Mouse (Mus musculus) heart, adult 2 months (tissue): ENCODE measurements at regions not wholly inside any gene's neighbourhood (a gene's known extent, or its start where the extent isn't known, plus 50 kb on each side); places are given as distances from the start of the nearest gene placed in this dataset.

Experiments
- DNase-seq, 2 experiments: peaks; one replicate each; pipeline ENCODE4 v3.0.0; 2021
- H3K27ac ChIP-seq: fragments of 200-600 bp; 2 replicates; pipeline ENCODE4 v1.8.1; 2022
- H3K27me3 ChIP-seq: fragments of 200-500 bp; 2 replicates; pipeline ENCODE4 v1.6.1; 2012; ENCODE audit warnings: mild to moderate bottlenecking, low read length, inconsistent platforms, mixed read lengths; ENCODE audit not compliant: control insufficient read depth, insufficient read depth
- H3K36me3 ChIP-seq: fragments of 200-500 bp; 2 replicates; pipeline ENCODE4 v1.6.1; 2012; ENCODE audit warnings: low read length, inconsistent platforms; ENCODE audit not compliant: control insufficient read depth, insufficient read depth
- H3K4me1 ChIP-seq: fragments of 200-500 bp; 2 replicates; pipeline ENCODE4 v1.6.1; 2011; ENCODE audit warnings: low read length; ENCODE audit not compliant: control insufficient read depth, insufficient read depth
- H3K4me3 ChIP-seq: fragments of 200-600 bp; 2 replicates; pipeline ENCODE4 v1.8.1; 2022
- H3K79me2 ChIP-seq: fragments of 200-500 bp; replicated peaks from 2 replicates; pipeline ENCODE4 v1.6.1; 2012; ENCODE audit warnings: mild to moderate bottlenecking, inconsistent platforms, low read length, moderate library complexity, mixed read lengths; ENCODE audit not compliant: control insufficient read depth, insufficient read depth
- H3K9ac ChIP-seq: fragments of 200-500 bp; 2 replicates; pipeline ENCODE4 v1.6.1; 2012; ENCODE audit warnings: low read depth, mild to moderate bottlenecking, control low read depth, inconsistent platforms, low read length, mixed read lengths
- CTCF ChIP-seq: fragments of 200-600 bp; IDR thresholded peaks from 2 replicates; pipeline ENCODE4 v1.8.1; 2022; ENCODE audit warnings: antibody characterized with exemption, mild to moderate bottlenecking, moderate library complexity
- EP300 ChIP-seq: fragments of 200-500 bp; IDR thresholded peaks from 2 replicates; pipeline ENCODE4 v1.6.1; 2011; ENCODE audit warnings: low read depth, low read length, control low read depth; ENCODE audit not compliant: insufficient read depth
- POLR2A ChIP-seq: fragments of 200-500 bp; IDR thresholded peaks from 2 replicates; pipeline ENCODE4 v1.6.1; 2011; ENCODE audit warnings: mild to moderate bottlenecking, low read depth, low read length, control low read depth; ENCODE audit not compliant: insufficient read depth
- WGBS: fragments of 180-500 bp; shearing (Covaris S2); methylation state at CpG from one replicate; pipeline ENCODE4 v1.1.7; 2018; 5-methylcytosine and 5-hydroxymethylcytosine counted together
- intact Hi-C: fragments of 180-260 bp; cut with DNase I; formaldehyde crosslinking; loops from one replicate; pipeline ENCODE4 v1.15.1; 2025

DNA sequence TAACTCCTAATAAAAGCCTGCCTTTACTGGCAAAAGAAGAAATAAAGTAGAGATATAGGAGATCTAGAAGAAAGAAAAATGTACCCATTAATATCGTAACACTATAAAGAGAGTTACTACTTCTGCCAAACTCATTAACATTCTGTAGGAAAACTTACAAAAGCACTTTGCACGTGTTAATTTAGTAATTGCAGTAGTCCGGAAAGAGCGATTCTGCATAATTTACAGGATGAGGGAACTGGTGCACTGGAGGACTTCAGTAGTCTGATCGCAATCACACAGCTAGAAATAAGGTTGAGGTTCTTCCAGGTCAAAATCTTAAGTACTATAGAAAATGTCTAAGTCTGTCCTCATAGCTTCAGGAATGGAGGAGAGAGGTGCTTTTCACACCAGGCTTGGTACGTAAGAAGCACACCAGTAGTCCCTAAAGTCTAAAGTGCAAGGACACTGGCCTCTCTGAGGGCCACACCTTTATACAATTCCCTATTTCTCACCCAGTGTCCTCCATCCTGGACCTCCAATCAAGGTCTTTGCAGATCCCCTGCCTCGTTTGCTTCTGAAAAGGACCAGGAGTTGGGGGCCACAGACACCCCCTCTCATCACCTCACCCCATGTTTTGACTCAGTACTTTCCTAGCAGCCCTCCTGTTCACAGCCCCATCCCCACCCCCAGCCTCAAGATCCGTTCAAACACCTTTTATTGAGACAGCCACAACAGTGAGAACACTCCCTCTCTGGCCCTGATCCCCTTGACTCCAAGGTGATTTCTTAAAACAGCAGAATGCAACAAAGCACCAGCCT lies 251.0 kb upstream of the Prkcq start:
- TF ChIP-seq POLR2A: no peak
- TF ChIP-seq CTCF: no peak
- TF ChIP-seq EP300: no peak
- DNase-seq: no peak
- H3K27ac ChIP-seq: no peak overlapping the region
- H3K4me1 ChIP-seq: no peaks in the 10 kb centered on the region
- H3K36me3 ChIP-seq: no peaks in the 10 kb centered on the region
- WGBS: 65% methylated on average over 8 of the region's 8 CpGs
- H3K79me2 ChIP-seq: no peaks in the 10 kb centered on the region
- no peak overlapping the region for H3K9ac ChIP-seq
- H3K4me3 ChIP-seq: no peak overlapping the region
- intact Hi-C loops: no loop called here
- H3K27me3 ChIP-seq: no peaks in the 10 kb centered on the region

DNA sequence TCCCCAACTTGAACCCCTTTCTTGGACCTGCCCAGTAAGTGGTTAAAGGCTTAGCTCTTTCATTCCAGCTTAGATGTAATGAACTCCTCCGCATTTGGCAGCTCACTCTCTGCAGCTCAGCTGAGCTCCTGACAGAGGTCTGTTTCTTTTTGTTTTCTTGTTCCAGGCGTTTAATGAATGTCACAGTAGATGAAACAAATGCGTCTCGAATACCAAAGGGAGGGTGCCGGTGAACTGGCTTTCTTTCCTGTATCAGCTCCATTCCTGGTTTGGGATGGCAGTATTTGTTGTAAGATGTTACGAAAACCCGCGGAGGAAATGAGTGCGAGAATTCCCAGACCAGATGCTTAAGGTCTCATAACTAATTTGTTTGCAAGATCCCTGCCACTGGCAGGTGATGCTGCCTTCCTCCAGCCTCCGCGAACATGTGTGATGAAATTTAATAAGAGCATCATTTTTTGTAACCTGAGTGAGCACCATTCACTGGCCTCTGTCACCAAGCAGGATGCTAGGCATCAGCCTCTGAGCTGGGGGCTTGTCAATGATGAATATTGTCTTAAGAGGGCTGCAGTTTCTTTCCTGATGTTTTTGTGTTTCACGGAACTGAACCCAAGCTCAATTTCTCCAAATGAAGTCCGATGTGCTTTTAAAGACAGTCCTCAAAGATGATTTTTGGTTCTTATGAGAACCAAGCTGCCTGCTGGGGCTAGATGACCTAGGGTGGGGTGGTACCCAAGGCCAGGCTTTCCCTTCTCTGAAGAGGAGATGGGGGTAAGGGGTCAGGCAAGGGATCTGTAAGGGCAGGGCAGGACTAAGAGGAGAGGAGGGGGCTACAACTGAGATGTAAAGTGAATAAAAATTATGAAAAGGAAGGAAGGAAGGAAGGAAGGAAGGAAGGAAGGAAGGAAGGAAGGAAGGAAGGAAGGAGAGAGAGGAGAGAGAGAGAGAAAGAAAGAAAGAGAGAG lies 250.1 kb upstream of the Prkcq start:
- no peak for DNase-seq
- WGBS: 39% methylated on average over 13 of the region's 13 CpGs
- Histone ChIP-seq H3K27ac (no peak overlapping the region), H3K4me1 (no peaks in the 10 kb centered on the region), H3K9ac (no peak overlapping the region), H3K36me3 (no peaks in the 10 kb centered on the region), H3K79me2 (no peaks in the 10 kb centered on the region), H3K4me3 (no peak overlapping the region), H3K27me3 (no peaks in the 10 kb centered on the region)
- intact Hi-C loops: no loop called here
- no peak for TF ChIP-seq EP300
- no peak for TF ChIP-seq POLR2A
- TF ChIP-seq CTCF: no peak

DNA sequence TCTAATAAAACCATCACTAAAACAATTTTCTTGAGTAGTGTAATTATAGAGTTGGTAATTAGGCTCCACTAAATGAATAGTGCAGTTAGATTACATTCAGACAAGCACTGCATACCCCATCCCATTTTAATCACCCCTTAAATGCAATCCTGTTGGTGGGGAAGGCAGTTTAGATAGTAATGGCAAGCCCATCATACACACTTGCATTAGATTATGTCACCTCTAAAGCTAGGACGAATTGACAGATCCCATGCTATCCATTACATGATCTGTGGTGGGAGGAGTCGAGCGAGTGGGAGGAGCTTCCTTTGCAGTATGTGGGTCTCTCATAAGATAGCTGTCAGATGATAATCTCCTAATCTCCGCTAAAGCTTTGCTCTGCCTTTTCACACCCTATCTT lies 247.9 kb upstream of the Prkcq start:
- WGBS: 69% methylated on average over 4 of the region's 4 CpGs
- intact Hi-C loops: no loop called here
- no peaks in the 10 kb centered on the region for H3K79me2 ChIP-seq

DNA sequence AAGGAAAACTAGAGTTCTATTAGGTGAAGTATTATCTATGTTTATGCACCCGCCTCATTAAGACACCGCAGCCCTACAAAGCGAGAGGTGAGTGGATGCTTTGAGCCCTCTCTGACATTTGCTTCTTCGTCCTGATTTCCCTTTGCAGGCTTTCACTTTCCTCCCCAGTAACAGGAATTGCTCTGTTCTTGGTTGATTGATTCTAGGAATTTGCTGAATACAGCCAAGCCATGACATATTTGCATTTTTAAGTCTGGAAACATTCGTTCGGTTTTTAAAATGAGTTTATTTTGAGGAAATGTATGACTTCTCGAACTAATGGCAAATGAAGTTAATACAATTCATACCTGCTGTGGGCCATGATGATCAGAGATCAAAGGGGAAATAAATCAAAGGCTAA lies 246.5 kb upstream of the Prkcq start:
- no peak for DNase-seq
- no peaks in the 10 kb centered on the region for H3K36me3 ChIP-seq
- 74% methylated on average over 7 of the region's 7 CpGs for WGBS
- TF ChIP-seq POLR2A (no peak), EP300 (no peak), CTCF (no peak)
- H3K79me2 ChIP-seq: no peaks in the 10 kb centered on the region
- intact Hi-C loops: no loop called here
- H3K27me3 ChIP-seq: no peaks in the 10 kb centered on the region
- no peaks in the 10 kb centered on the region for H3K4me1 ChIP-seq
- no peak overlapping the region for H3K27ac ChIP-seq
- no peak overlapping the region for H3K9ac ChIP-seq
- H3K4me3 ChIP-seq: no peak overlapping the region

More for the DNA sequence above, 247.9 kb upstream of the Prkcq start:
- Histone ChIP-seq H3K4me3 (no peak overlapping the region), H3K4me1 (no peaks in the 10 kb centered on the region), H3K9ac (no peak overlapping the region), H3K36me3 (no peaks in the 10 kb centered on the region), H3K27ac (no peak overlapping the region), H3K27me3 (no peaks in the 10 kb centered on the region)
- no peak for DNase-seq
- TF ChIP-seq EP300 (no peak), POLR2A (no peak), CTCF (no peak)

DNA sequence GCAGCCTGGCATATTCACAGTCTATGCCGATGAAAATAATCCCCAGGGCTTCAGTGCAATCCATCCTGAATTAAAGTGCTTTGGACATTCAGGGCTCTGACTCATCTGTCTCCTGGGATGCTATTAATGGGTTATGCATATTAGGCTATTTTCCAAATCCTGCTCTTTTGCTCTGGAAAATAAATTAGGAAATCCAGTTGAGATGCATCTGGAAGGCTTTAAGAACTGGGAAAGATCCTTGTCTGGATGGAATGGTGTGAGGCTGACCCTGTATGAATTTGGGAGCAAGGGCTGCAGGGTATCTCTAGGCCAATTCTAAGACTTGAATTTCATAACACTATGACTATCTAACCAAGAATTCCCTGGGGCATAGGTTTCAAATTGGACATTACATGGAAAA lies 234.5 kb upstream of the Prkcq start:
- Histone ChIP-seq H3K27me3 (no peaks in the 10 kb centered on the region), H3K36me3 (no peaks in the 10 kb centered on the region), H3K4me1 (no peaks in the 10 kb centered on the region), H3K4me3 (no peak overlapping the region), H3K79me2 (no peaks in the 10 kb centered on the region), H3K27ac (no peak overlapping the region), H3K9ac (no peak overlapping the region)
- TF ChIP-seq CTCF: no peak
- TF ChIP-seq POLR2A: no peak
- no peak for TF ChIP-seq EP300
- no peak for DNase-seq
- WGBS: 49% methylated on average over 1 of the region's 1 CpGs
- intact Hi-C loops: no loop called here

DNA sequence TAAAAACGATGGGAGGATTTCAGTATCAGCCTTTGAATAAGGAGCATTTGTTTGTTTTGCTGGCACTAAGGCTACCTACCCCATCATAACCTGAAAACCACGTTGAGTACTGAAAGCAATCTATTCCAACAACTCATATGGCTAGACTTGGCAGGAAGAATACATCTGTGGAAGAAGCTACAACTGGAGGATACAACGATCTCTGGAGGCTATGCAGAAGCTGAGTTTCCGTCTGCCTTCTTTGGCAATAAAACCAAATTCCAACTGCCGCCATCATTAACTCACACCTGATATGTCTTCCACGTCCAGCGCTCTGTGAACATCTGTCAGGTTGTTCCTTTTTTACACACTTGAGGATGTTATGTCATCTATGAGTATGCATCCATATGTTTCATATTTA lies 206.7 kb upstream of the Prkcq start:
- Histone ChIP-seq H3K4me1 (no peaks in the 10 kb centered on the region), H3K79me2 (no peaks in the 10 kb centered on the region), H3K36me3 (no peaks in the 10 kb centered on the region), H3K27ac (no peak overlapping the region), H3K27me3 (no peaks in the 10 kb centered on the region), H3K9ac (no peak overlapping the region), H3K4me3 (no peak overlapping the region)
- TF ChIP-seq CTCF (no peak), EP300 (no peak), POLR2A (no peak)
- 70% methylated on average over 7 of the region's 7 CpGs for WGBS
- no peak for DNase-seq
- intact Hi-C loops: no loop called here
